ENCODE assay signal across 9 mouse cellular contexts in the genomic region with DNA sequence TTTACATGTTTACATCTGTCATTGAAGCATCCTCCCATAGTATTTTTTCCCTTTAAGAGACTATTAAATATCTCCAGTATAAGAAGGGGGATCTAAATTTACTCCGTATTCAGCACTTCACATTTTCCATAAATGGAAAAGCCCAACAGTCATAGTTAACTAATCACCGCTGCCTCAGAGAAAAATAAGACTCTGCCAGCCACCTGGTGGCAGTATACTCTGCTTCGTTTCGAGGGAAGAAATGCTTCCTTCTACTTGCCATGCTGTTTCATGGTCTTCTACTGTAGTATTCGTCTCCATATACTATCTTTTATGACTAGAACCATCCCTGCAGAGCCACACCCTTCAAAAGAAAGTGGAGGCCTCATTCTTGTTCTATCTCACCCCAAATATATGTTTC. TPM values are rescaled to one million over a fixed set of nuclear protein-coding genes. Genes with fewer than 3 reads are reported as not detected.
A peak's percentile ranks its signal among the peaks of the same experiment; 100 is the strongest.
DNase-seq lines count a peak whose midpoint lies in the region; ATAC-seq and TF ChIP-seq lines count a peak whose summit lies in the region.
"Had no signal": no experiment of that assay in that cellular context is flagged by ENCODE, and none has a peak within 500 bp of the region (broad histone marks: within the 10 kb centered on the region; RNA-seq: fewer than 3 reads in every experiment).

No protein-coding gene starts in this region.

- 32% methylated on average over 5 of the region's 5 CpGs for WGBS in hindbrain, embryonic 14.5 days
- WGBS in hindbrain, embryonic 16.5 days = 33% methylated on average over 5 of the region's 5 CpGs
- 51% methylated on average over 5 of the region's 5 CpGs for WGBS in embryonic facial prominence, embryonic 11.5 days
- 28% methylated on average over 5 of the region's 5 CpGs for WGBS in limb, embryonic 14.5 days

- H3K27me3 ChIP-seq in hindbrain, embryonic 14.5 days (ENCODE audit: control insufficient read depth, insufficient read depth, low read length) = no peaks in the 10 kb centered on the region
- no peaks in the 10 kb centered on the region for H3K27me3 ChIP-seq in hindbrain, embryonic 16.5 days (replicated peaks; ENCODE audit: control insufficient read depth, insufficient read depth, low read length)
- peaks cover 53% of the 10 kb centered on the region for H3K27me3 ChIP-seq in Patski
- H3K27me3 ChIP-seq in embryonic facial prominence, embryonic 11.5 days (ENCODE audit: control insufficient read depth, insufficient read depth, low read length) = no peaks in the 10 kb centered on the region
- H3K27me3 ChIP-seq in limb, embryonic 14.5 days (ENCODE audit: control insufficient read depth, insufficient read depth, low read length) = no peaks in the 10 kb centered on the region
- H3K27me3 ChIP-seq: hindbrain, embryonic 15.5 days had no signal

- no peak for ATAC-seq in hindbrain, embryonic 14.5 days (ENCODE audit: low FRiP score)
- ATAC-seq in hindbrain, embryonic 16.5 days = no peak
- ATAC-seq in Patski = peak; percentile 67
- no peak for ATAC-seq in embryonic facial prominence, embryonic 11.5 days (replicated peaks; ENCODE audit: insufficient number of reproducible peaks, low FRiP score, low TSS enrichment, low read depth)
- no peak for ATAC-seq in limb, embryonic 14.5 days (ENCODE audit: low FRiP score, low read depth)

- no peak for TF ChIP-seq POLR2A in limb, embryonic 14.5 days (IDR thresholded peaks at IDR 0.05; ENCODE audit: borderline replicate concordance, extremely low read depth, insufficient read depth, insufficient read length)

- peak; percentile 59 for TF ChIP-seq CTCF in Patski (IDR thresholded peaks at IDR 0.05)

- no peak overlapping the region for H3K27ac ChIP-seq in hindbrain, embryonic 14.5 days
- no peak overlapping the region for H3K27ac ChIP-seq in hindbrain, embryonic 16.5 days (ENCODE audit: low read depth, low read length)
- H3K27ac ChIP-seq in embryonic facial prominence, embryonic 11.5 days (replicated peaks; ENCODE audit: low read depth, low read length) = no peak overlapping the region
- H3K27ac ChIP-seq in limb, embryonic 14.5 days (replicated peaks; ENCODE audit: low read depth, low read length) = no peak overlapping the region
- H3K27ac ChIP-seq: hindbrain, embryonic 15.5 days had no signal

- in situ Hi-C loops in Patski (cut with MboI; ENCODE audit: low pct_unique_long_range_greater_than_20kb) = loop anchor here (25.0 kb wide), 1 partner anchor 403 kb away; no protein-coding TSS in a partner anchor

- peak; percentile 38 for DNase-seq in hindbrain, embryonic 14.5 days (ENCODE audit: low spot score)
- DNase-seq in 416B (ENCODE audit: low read depth) (peak; percentile 37), Patski (ENCODE audit: low read depth, low spot score) (no peak)
- DNase-seq in embryonic facial prominence, embryonic 11.5 days (ENCODE audit: low spot score) = peak; percentile 60
- DNase-seq in limb, embryonic 14.5 days (ENCODE audit: low spot score) = peak; percentile 62
- DNase-seq in urinary bladder, adult 2 months (ENCODE audit: low spot score) = no peak
- no peak for DNase-seq in frontal cortex, postnatal 10 days (ENCODE audit: low spot score in 2 of 2)

- no peaks in the 10 kb centered on the region for H3K36me3 ChIP-seq in hindbrain, embryonic 14.5 days (replicated peaks; ENCODE audit: control insufficient read depth, insufficient read depth)
- no peaks in the 10 kb centered on the region for H3K36me3 ChIP-seq in hindbrain, embryonic 16.5 days (ENCODE audit: control insufficient read depth, insufficient read depth, low read length)
- H3K36me3 ChIP-seq in embryonic facial prominence, embryonic 11.5 days (replicated peaks; ENCODE audit: control insufficient read depth, insufficient read depth, low read depth, low read length) = no peaks in the 10 kb centered on the region
- H3K36me3 ChIP-seq in limb, embryonic 14.5 days (ENCODE audit: control insufficient read depth, insufficient read depth, low read length) = no peaks in the 10 kb centered on the region
- H3K36me3 ChIP-seq: hindbrain, embryonic 15.5 days had no signal

- H3K4me3 ChIP-seq in hindbrain, embryonic 14.5 days (replicated peaks; ENCODE audit: low read length) = no peak overlapping the region
- H3K4me3 ChIP-seq in hindbrain, embryonic 16.5 days (ENCODE audit: low read length) = no peak overlapping the region
- H3K4me3 ChIP-seq in embryonic facial prominence, embryonic 11.5 days (ENCODE audit: low read depth, low read length) = no peak overlapping the region
- H3K4me3 ChIP-seq in limb, embryonic 14.5 days (replicated peaks; ENCODE audit: low read length) = no peak overlapping the region
- H3K4me3 ChIP-seq: hindbrain, embryonic 15.5 days had no signal

- no peak overlapping the region for H3K4me2 ChIP-seq in hindbrain, embryonic 14.5 days (replicated peaks)
- no peak overlapping the region for H3K4me2 ChIP-seq in hindbrain, embryonic 16.5 days (ENCODE audit: low read length)
- no peak overlapping the region for H3K4me2 ChIP-seq in embryonic facial prominence, embryonic 11.5 days (ENCODE audit: low read depth, low read length)
- H3K4me2 ChIP-seq in limb, embryonic 14.5 days (replicated peaks; ENCODE audit: low read depth, low read length, severe bottlenecking) = no peak overlapping the region
- H3K4me2 ChIP-seq: hindbrain, embryonic 15.5 days had no signal

- no peaks in the 10 kb centered on the region for H3K4me1 ChIP-seq in hindbrain, embryonic 14.5 days (replicated peaks; ENCODE audit: control insufficient read depth, insufficient read depth, low read length)
- H3K4me1 ChIP-seq in hindbrain, embryonic 16.5 days (ENCODE audit: control insufficient read depth, insufficient read depth, low read depth, low read length) = no peaks in the 10 kb centered on the region
- H3K4me1 ChIP-seq in embryonic facial prominence, embryonic 11.5 days (ENCODE audit: control insufficient read depth, insufficient read depth, low read length) = no peaks in the 10 kb centered on the region
- no peaks in the 10 kb centered on the region for H3K4me1 ChIP-seq in limb, embryonic 14.5 days (ENCODE audit: control insufficient read depth, insufficient read depth, low read length)
- H3K4me1 ChIP-seq: hindbrain, embryonic 15.5 days had no signal

- H3K9ac ChIP-seq in hindbrain, embryonic 14.5 days = no peak overlapping the region
- H3K9ac ChIP-seq in hindbrain, embryonic 16.5 days (ENCODE audit: low read depth, low read length) = no peak overlapping the region
- no peak overlapping the region for H3K9ac ChIP-seq in embryonic facial prominence, embryonic 11.5 days (replicated peaks; ENCODE audit: low read length)
- no peak overlapping the region for H3K9ac ChIP-seq in limb, embryonic 14.5 days (ENCODE audit: low read depth, low read length, severe bottlenecking)
- H3K9ac ChIP-seq: hindbrain, embryonic 15.5 days had no signal

- POLR2A ChIA-PET in Patski (lab: Charles Lee) = interaction anchor here (0.7 kb wide), 1 partner anchor 13 kb away, joined by 5 read pairs; no protein-coding TSS in a partner anchor

- CTCF ChIA-PET in Patski (lab: Charles Lee) = no interaction called here

- no peaks in the 10 kb centered on the region for H3K9me3 ChIP-seq in hindbrain, embryonic 14.5 days (ENCODE audit: control insufficient read depth, low read length)
- no peaks in the 10 kb centered on the region for H3K9me3 ChIP-seq in hindbrain, embryonic 16.5 days (ENCODE audit: control insufficient read depth, low read length)
- H3K9me3 ChIP-seq in embryonic facial prominence, embryonic 11.5 days (replicated peaks; ENCODE audit: control insufficient read depth, low read length) = no peaks in the 10 kb centered on the region
- H3K9me3 ChIP-seq in limb, embryonic 14.5 days (ENCODE audit: control insufficient read depth, low read length) = no peaks in the 10 kb centered on the region
- H3K9me3 ChIP-seq: hindbrain, embryonic 15.5 days had no signal

RNA-seq across cellular contexts. Expression of gene Tro, which starts 52.0 kb away (rescaled TPM):
- 101 and 110 TPM in 2 replicates for polyA plus RNA-seq in hindbrain, embryonic 14.5 days (2014; fragmentation: Nextera tagmentation; extraction: Ambion mirVana)
- 73.6 and 86.1 TPM in 2 replicates for polyA plus RNA-seq in hindbrain, embryonic 16.5 days (2015; fragmentation: Nextera tagmentation; extraction: Ambion mirVana)
- polyA plus RNA-seq in Patski (2021) = 0.44 TPM
- polyA plus RNA-seq in embryonic facial prominence, embryonic 11.5 days (2014; fragmentation: Nextera tagmentation; extraction: Ambion mirVana) = 44.9 and 45.9 TPM in 2 replicates
- 53.9 and 71.4 TPM in 2 replicates for polyA plus RNA-seq in limb, embryonic 14.5 days (2012; rRNA removed)
- polyA plus RNA-seq in limb, embryonic 14.5 days (2014; fragmentation: Nextera tagmentation; extraction: Ambion mirVana) = 36.8 and 37.5 TPM in 2 replicates
- 1.3 TPM in 2 replicates for polyA plus RNA-seq in urinary bladder, adult 2 months (2012; rRNA removed)

Comparison
In these comparisons a context has a peak if more than half of its experiments do, and no peak if none do; other contexts are left out.
1. DNase-seq: peak in hindbrain, embryonic 14.5 days (single experiment), 416B (single experiment), embryonic facial prominence, embryonic 11.5 days (single experiment) and limb, embryonic 14.5 days (single experiment); none in Patski (single experiment), urinary bladder, adult 2 months (single experiment) and frontal cortex, postnatal 10 days (0 of 2).
2. RNA of gene Tro, which starts 52.0 kb away (polyA plus RNA-seq): 101 to 110 TPM in hindbrain, embryonic 14.5 days, 73.6 to 86.1 TPM in hindbrain, embryonic 16.5 days, 36.8 to 71.4 TPM in limb, embryonic 14.5 days and 44.9 to 45.9 TPM in embryonic facial prominence, embryonic 11.5 days; 1.3 TPM in urinary bladder, adult 2 months and 0.44 TPM in Patski (single experiment); every median in the first group is over 10 times any median in the second.